Mouse (Mus musculus) layer of hippocampus, adult 9-10 months (tissue): Measurements from ENCODE around the gene Nrp1.

ENCODE experiments used
- DNase-seq: peaks from one replicate; pipeline ENCODE4 v3.0.0; 2022; ENCODE audit warnings: low spot score

Nrp1 gene

GRCm38 (mm10) chr8:128358406-128358755, at the start of gene Nrp1:
Gene Nrp1 (plus strand): TSS chr8:128358604.
- no peak for DNase-seq

GRCm38 (mm10) chr8:128320797-128321196, 37.6 kb upstream of the Nrp1 start:
- DNase-seq = no peak

GRCm38 (mm10) chr8:128327281-128327680, 31.1 kb upstream of the Nrp1 start:
- no peak for DNase-seq

GRCm38 (mm10) chr8:128327922-128328321, 30.5 kb upstream of the Nrp1 start:
- DNase-seq = no peak

DNA sequence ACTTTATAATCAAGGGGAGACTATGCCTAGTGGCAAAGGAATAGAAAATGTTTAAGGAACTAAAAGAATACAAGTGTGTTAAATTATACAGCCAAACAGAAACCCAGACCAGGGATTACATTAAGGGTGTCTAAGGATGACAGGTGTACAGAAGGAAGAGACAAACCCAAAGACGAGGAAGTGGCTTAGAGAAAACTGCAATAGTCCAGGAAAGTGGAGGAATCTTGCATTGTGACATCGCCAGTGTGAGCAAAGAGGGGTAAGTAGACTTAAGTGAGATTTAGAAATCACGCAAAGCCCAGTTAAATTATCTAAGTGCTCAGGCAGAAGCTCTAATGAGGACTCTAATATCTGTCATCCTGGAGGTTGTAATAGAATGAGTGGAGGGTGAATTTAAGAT, 28.9 kb upstream of the Nrp1 start:
- no peak for DNase-seq

DNA sequence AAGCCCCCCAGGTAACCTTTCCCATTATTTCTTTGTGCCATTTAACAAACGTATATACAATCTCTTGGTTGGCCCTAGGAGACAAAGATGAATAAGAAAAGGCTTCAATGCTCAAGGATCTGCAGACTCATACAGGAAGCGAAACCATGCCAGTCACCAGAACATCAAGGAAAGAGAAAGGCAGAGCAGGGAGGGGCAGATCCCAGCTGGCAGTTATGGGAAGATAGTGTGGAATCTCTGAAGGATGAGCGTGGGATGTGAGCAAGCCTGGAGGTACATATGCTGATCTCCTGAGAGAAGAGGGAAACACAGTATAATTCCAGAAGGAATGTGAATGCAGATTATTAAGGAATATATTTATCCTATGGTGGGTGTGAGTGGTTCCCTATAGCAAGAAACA, 22.4 kb upstream of the Nrp1 start:
- no peak for DNase-seq

DNA sequence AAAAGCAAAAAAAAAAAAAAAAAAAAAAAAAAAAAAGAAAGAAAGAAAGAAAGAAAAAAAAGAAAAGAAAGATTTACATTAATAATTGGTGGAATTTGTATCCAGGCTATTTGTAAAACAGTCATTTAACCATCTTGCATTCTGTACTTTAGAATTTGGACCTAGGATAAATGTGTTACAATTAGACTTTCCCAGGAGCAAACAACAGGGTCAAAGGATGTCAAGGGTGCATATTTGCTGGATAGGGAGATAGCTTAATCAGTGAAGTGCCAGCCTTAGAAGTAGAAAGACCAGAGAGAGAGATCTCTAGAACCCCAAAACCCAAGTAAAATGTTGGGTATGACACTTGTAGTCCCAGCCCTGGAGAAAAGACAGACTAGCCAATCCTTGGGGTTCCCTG, 19.5 kb upstream of the Nrp1 start:
- DNase-seq = no peak

DNA sequence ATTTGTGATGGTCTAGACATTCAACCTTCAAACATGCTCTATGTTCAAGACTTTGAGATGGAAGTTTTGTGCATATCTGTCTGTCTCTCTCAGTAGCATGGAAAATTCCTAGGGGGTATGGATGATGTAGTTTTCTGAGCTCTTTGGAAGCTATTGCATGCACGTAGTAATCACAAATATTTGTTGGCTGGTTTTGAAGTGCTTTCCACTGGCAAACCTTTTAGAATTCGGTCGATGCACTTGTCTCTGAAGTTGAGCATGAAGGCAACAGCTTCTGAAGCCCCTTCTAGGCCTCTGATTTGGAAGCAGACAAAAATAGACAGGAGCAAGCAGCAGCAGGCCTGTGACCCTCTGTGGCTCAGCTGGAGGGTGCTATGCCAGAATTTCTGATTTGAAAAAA, 18.9 kb upstream of the Nrp1 start:
- DNase-seq = no peak

- no peak for DNase-seq
These were observed 8.0 kb upstream of the Nrp1 start for GRCm38 (mm10) chr8:128350405-128350804.

DNA sequence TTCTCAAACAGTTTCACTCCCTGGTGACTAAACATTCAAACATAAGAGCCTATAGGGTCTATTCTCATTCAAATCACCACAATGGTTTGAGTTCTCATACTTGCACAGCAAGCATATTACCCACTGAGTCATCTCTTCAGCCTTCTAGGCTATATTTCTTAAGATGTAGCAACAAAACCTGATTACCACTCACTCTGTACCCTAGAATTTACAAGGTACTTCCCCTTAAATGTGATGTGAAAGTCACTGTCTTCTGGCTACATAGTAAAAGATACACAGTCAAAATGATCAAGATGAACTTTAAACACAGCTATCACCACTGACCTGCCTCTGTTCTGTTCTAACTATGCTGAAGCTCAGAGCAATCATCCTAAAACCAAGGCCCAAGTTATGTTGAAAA, 7.2 kb upstream of the Nrp1 start:
- DNase-seq = no peak

DNA sequence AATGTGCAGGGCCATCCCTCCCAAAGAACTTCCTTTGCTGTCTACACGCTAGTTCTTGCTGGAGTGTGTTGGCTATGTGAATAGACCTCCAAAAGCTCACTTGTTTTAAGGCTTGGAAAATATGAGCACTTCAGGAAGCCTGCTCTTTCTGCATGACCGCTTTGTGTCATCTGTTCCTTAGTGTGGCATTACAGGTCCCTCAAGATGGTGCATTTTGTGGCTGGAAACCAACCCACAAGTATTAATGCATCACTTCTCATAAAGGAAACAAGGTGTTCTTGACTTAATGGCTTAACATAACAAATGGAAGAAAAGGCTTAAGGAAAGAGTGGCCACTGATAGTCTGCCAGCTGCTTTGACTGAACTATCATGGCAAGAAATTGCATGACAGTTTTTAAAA, 5.6 kb upstream of the Nrp1 start:
- no peak for DNase-seq

DNA sequence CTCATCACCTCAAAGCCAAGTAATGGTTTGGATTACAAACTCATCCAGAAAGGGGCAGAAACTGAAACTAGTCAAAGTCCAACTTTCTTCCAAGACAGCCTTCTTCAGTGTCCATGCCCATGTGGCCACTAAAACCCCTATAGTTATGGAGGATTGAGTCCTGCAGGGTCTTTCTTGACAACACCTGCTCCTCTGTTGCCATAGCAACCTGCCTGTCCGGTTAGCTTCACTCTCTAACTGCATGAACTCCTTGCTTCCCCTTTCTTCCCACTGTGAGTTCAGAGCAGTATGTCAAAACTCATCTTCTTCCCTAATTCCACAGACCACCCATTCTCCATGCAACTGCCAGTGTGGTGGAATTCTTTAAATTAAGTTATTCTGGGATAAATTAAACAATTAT, 4.4 kb upstream of the Nrp1 start:
- DNase-seq = no peak

DNA sequence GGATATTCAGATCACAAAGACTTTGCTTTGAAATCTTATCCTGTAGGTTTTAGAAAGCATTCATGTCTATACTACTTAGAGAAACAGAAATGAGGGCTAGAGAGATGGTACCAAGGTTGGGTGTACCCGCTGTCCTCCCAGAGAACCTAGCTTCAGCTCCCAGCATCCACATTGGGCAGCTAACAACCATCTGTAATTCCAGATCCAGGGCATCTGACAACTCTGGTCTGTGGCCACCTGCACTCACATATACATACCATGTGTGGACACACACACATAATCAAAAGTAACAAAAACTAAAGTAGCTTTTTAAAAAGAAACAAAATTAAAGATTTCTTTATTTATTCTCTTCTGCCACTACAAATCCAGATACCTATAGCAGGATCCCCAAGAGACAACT, 3.3 kb upstream of the Nrp1 start:
- no peak for DNase-seq

DNA sequence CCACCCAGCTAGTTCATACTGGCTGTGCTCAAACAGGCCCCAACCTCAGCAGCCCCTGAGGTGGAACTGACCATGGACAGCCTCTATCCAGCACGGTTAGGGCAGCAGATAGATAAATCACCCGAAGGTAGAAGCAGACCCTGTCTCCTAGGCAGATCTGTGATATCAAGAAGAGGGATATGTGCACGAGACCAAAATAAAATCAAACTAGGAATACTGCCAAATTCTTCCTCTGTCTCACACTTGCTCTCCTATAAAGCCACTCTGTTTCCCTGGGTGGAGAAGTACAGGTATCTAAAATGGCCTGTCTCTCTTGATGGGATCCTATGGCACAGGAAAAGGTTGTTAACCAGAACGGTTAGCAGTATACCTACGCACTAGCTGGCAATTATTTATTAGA, 2.2 kb upstream of the Nrp1 start:
- DNase-seq = no peak

- no peak for DNase-seq
These were observed 1.4 kb upstream of the Nrp1 start for GRCm38 (mm10) chr8:128356796-128357539.

DNA sequence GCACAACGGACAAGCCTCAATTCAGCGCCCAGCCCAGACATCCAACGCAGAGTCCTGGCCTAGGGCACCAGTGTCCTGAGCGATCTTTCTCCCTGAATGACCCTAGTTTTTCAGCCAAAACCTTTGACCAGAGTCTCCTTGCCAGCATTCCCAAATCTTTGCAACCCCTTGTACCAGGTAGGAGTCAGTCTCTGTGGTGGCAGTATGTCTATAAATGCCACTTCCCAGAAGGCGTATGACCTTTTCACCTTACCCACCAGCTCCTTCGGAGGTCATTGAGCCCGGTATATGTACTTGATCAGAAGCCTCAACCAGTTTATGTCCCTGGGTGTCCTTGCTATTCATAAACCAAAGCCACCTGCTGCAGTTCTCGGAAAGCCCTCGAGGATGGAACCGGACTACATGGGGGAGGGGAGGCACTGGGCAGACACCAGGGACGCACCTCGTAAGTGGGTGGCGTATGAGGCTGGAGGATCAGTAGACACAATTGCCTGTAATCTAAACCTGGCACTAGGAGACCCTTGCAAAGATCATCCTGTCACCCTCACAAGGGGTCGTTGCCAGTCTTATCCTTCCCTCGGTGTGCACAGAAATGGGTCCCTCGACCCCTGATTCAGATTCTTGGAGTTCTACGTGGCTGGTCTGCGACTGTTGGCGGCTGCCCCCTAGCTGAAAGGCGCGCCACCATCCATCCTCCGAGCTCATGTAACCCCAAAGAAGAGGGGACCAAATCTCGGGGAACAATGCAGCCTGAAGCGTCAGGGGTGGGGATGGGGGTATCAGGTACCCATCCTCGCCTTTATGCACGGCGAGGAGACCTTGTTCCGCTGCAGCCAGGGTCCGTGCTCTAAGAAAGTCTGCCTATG, 631 bp upstream of the Nrp1 start:
- DNase-seq = no peak

DNA sequence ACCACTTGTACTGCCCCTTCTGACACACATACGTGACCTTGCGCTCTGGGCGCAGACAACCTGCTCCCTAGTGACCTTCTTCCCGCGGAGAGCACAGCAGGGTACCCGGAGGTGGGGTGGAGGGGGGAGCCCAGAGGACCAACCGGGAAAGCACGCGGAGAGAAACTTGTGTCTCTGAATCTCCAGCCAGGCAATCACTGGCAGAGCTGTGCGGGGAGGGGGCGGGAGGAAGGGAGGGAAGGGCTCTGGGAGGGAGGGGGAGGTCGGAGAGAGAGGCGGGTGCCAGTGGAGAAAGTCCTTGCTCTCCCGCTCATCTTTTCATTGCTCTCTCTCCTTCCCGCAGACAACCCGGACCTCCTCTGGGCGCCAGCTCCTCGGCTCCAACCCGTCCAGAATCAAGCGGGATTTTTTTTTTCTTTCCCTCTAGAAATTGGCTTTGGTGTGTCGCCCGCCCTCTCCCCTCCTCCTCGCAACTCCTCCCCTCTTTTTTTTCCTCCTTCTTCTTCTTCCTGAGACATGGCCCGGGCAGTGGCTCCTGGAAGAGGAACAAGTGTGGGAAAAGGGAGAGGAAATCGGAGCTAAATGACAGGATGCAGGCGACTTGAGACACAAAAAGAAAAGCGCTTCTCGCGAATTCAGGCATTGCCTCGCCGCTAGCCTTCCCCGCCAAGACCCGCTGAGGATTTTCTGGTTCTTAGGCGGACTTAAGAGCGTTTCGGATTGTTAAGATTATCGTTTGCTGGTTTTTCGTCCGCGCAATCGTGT, 534 bp downstream of the Nrp1 start:
- no peak for DNase-seq

- no peak for DNase-seq
These were observed 1.3 kb downstream of the Nrp1 start for GRCm38 (mm10) chr8:128359521-128360318.

- no peak for DNase-seq
These were observed 3.0 kb downstream of the Nrp1 start for GRCm38 (mm10) chr8:128361343-128361870.

- DNase-seq = peak; percentile 90
These were observed 4.7 kb downstream of the Nrp1 start for GRCm38 (mm10) chr8:128362940-128363595.

- DNase-seq = no peak
These were observed 12.1 kb downstream of the Nrp1 start for GRCm38 (mm10) chr8:128370496-128370895.
